Mouse (Mus musculus): ENCODE measurements at regions not wholly inside any gene's neighbourhood (a gene's known extent, or its start where the extent isn't known, plus 50 kb on each side); places are given as distances from the start of the nearest gene placed in this dataset.

DNA sequence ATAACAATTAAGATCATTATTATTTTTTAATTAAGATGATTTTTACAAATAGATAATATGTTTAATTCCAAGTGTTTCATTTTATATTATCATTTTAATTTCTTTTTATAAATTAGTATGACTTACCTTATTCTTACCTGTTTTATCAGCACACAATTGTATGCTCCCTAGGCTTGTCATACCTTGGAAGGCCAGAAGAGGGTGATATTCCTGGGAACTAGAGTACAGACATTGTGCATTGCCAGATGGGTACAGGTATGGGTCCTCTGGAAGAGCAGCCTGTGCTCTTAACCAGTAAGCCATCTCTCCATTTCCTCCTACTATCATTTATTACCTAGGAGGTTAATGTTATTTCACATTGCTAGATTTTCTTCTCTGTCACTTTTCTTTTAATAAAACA lies 172.0 kb upstream of the Kif2b start:
- no peaks in the 10 kb centered on the region for H3K4me1 ChIP-seq (replicated peaks; ENCODE audit: control insufficient read depth, insufficient read depth)
- H3K9ac ChIP-seq (ENCODE audit: low read length): no peak overlapping the region
- H3K27ac ChIP-seq (replicated peaks): no peak overlapping the region
- no peaks in the 10 kb centered on the region for H3K36me3 ChIP-seq (ENCODE audit: control insufficient read depth, insufficient read depth, low read length)
- no peak for DNase-seq (ENCODE audit: low spot score)
- H3K9me3 ChIP-seq (ENCODE audit: control insufficient read depth, low read length): no peaks in the 10 kb centered on the region
- H3K4me2 ChIP-seq (replicated peaks; ENCODE audit: low read depth): no peak overlapping the region
- no peaks in the 10 kb centered on the region for H3K27me3 ChIP-seq (ENCODE audit: control insufficient read depth, insufficient read depth, low read length)
- TF ChIP-seq EP300 (optimal IDR thresholded peaks at IDR 0.05): no peak
- peak; percentile 21; the same call in 1 of the 2 replicates for TF ChIP-seq CTCF (IDR thresholded peaks at IDR 0.05; ENCODE audit: low read depth)
- ATAC-seq (ENCODE audit: low FRiP score, low TSS enrichment): no peak
- H3K4me3 ChIP-seq (ENCODE audit: low read depth, low read length): no peak overlapping the region

Measured in stomach, postnatal 0 days (tissue).